Mouse (Mus musculus) heart, embryonic 10.5 days (tissue): ENCODE data around the gene Gm17660. TPM values are rescaled to one million over a fixed set of nuclear protein-coding genes. Genes with fewer than 3 reads are reported as not detected.

ENCODE experiments used
- DNase-seq: peaks from one replicate; pipeline ENCODE4 v3.0.0-alpha.2; 2017; ENCODE audit warnings: low spot score
- H3K27ac ChIP-seq: fragments of 300-500 bp; sonication (generic); 2 replicates; pipeline ENCODE4 v1.5.1; 2016; ENCODE audit warnings: mild to moderate bottlenecking
- H3K27me3 ChIP-seq: fragments of 300-500 bp; sonication (generic); 2 replicates; pipeline ENCODE4 v1.6.1; 2016; ENCODE audit warnings: mild to moderate bottlenecking; ENCODE audit not compliant: poor library complexity, insufficient read depth, severe bottlenecking
- H3K36me3 ChIP-seq: fragments of 300-500 bp; sonication (generic); 2 replicates; pipeline ENCODE4 v1.6.1; 2016; ENCODE audit warnings: mild to moderate bottlenecking, moderate library complexity
- H3K4me1 ChIP-seq: fragments of 300-500 bp; sonication (generic); 2 replicates; pipeline ENCODE4 v1.6.1; 2016; ENCODE audit warnings: mild to moderate bottlenecking
- H3K4me3 ChIP-seq: fragments of 300-500 bp; sonication (generic); 2 replicates; pipeline ENCODE4 v1.5.1; 2016; ENCODE audit warnings: mild to moderate bottlenecking, moderate library complexity
- H3K9me3 ChIP-seq: fragments of 300-500 bp; sonication (generic); 2 replicates; pipeline ENCODE4 v1.6.1; 2016; ENCODE audit warnings: mild to moderate bottlenecking, moderate library complexity
- WGBS: fragments of 180-500 bp; shearing (Covaris S2); methylation state at CpG from one replicate; pipeline ENCODE4 v1.1.7; 2016; 5-methylcytosine and 5-hydroxymethylcytosine counted together
- polyA plus RNA-seq: library from polyadenylated mRNA; unstranded; fragments of >200 nt; fragmentation: Nextera tagmentation; extraction: Ambion mirVana; gene quantifications from 2 replicates; pipeline ENCODE4 v1.2.1, GENCODE M21; 2016

The Gm17660 gene
- polyA plus RNA-seq, 1 experiment from 2014 or later = not detected

DNA sequence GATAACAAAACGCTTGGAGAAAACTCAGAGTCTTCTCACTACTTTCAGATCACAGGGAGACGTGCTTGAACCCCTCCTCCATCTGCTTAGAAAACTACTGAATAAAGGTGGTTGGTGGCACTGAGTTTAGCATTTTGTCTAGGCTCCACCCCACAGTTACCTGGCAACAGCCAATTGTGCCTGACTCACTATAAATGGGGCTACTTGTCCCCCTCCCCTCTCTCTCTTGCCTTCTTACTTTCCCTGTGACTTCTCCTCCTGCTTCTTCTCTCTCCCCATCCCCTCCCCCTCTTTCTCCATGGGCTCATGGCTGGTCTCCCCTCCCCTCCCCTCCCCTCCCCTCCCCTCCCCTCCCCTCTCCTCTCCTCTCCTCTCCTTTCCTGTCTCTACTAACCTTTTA, 26.7 kb upstream of the Gm17660 start:
- Histone ChIP-seq H3K9me3 (no peaks in the 10 kb centered on the region), H3K4me1 (peaks cover 34% of the 10 kb centered on the region), H3K27me3 (no peaks in the 10 kb centered on the region), H3K36me3 (no peaks in the 10 kb centered on the region), H3K4me3 (no peak overlapping the region), H3K27ac (no peak overlapping the region)
- no peak for DNase-seq
- 61% methylated on average over 2 of the region's 2 CpGs for WGBS

DNA sequence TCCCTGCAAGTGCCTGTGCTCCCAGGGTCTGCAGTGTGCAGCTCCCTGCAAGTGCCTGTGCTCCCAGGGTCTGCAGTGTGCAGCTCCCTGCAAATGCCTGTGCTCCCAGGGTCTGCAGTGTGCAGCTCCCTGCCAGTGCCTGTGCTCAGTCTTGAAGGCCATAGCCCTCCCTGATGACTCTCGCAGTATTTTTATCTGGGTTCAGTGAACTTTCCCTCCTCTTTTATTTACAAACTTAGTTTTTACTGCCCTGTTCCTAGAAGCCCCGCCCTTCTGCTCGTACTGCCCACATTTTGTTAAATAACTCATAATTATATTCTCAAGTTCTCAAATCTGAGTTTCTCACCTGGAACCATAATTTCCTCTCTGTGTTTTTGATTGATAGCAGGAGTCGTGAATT, 25.8 kb upstream of the Gm17660 start:
- Histone ChIP-seq H3K4me1 (peaks cover 25% of the 10 kb centered on the region), H3K27ac (no peak overlapping the region), H3K9me3 (no peaks in the 10 kb centered on the region), H3K36me3 (no peaks in the 10 kb centered on the region), H3K27me3 (no peaks in the 10 kb centered on the region), H3K4me3 (no peak overlapping the region)
- 71% methylated on average over 4 of the region's 4 CpGs for WGBS
- no peak for DNase-seq

DNA sequence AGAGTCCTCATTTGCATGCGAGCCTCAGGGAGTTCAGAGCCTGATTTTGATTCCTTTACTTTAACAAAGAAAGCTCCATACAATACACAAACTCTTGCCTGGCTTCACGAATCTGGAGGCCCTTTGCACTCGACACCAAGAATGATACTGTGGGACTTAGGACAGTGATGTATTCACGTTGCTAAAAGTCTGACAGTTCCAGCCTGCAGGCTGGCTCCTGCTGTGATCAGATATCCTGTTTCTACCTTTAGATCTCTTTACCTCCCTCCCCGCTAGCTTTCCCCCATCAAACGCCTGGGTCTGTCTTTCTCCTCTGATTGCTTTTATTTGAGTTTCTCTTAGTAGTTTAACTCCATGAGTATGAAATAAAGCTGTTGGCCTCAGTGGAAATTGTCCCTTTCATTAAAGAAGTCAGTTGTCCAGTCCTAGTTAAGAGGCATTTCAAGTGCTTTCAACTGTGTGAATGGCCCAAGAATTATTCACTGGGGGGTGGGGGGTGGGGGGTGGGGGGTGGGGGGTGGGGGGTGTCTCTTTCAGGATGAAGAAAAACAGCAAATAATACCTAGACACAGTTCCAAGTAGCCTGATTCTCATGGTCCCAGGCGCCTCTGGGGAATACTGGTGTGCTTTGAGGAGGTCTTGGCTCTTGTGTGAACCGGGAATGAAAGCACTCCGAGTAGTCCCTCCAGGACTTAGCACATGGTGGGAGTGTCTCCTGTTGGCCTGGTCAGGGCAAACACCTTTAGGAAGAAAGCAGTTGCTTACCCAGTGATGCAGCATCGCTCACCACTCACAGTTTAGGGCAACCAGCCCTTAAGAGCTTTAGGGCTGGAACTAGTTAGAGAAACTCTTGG, 24.5 kb upstream of the Gm17660 start:
- Histone ChIP-seq H3K4me1 (peaks cover 16% of the 10 kb centered on the region), H3K27me3 (no peaks in the 10 kb centered on the region), H3K27ac (peak overlapping the region; percentile 52; the same call in 1 of the 2 replicates), H3K36me3 (no peaks in the 10 kb centered on the region), H3K4me3 (no peak overlapping the region), H3K9me3 (no peaks in the 10 kb centered on the region)
- peak; percentile 69 for DNase-seq
- 19% methylated on average over 10 of the region's 10 CpGs for WGBS

DNA sequence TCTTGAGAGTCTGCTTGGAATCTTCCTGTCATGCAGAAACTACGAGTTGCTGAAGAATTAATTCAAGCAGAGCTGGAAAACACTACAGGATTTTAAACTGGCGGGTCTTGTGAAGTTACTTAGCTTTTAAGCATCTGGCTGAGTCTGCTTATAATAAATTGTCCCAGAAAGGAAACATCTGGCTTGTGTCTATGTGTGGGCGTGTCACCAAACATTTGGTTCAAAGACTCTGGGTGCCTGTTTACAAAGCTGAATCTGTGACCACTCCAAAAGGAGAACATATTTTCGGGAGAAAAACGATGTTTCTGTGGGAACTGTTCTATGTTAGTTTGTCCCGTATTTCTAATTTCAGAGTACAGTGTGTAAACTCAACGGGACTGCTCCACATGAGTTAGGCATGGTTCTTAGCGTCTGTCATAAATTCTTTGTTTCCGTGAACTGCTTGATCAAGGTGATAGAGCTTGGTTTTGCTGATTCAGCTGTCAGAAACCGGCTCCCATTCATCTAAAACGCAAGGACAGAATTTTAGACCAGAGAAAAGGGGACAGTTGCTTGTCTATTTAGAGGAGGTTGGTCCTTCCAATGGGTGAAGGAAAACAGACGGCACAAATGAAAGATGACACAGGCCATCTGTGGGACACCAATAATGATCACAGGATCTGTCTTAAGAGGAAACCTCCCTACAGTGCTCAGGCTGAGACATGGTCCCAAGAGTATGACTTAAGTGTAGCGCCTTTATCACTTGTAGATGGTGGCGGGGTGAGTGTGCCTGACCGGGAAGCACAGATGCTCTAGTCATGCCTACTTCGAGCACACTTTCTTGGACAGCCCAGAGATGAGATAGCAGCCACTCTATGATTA, 18.9 kb upstream of the Gm17660 start:
- H3K27me3 ChIP-seq = no peaks in the 10 kb centered on the region
- peaks cover 8% of the 10 kb centered on the region for H3K4me1 ChIP-seq
- no peak overlapping the region for H3K27ac ChIP-seq
- 68% methylated on average over 16 of the region's 16 CpGs for WGBS
- H3K4me3 ChIP-seq = no peak overlapping the region
- no peak for DNase-seq
- H3K9me3 ChIP-seq = no peaks in the 10 kb centered on the region
- no peaks in the 10 kb centered on the region for H3K36me3 ChIP-seq

DNA sequence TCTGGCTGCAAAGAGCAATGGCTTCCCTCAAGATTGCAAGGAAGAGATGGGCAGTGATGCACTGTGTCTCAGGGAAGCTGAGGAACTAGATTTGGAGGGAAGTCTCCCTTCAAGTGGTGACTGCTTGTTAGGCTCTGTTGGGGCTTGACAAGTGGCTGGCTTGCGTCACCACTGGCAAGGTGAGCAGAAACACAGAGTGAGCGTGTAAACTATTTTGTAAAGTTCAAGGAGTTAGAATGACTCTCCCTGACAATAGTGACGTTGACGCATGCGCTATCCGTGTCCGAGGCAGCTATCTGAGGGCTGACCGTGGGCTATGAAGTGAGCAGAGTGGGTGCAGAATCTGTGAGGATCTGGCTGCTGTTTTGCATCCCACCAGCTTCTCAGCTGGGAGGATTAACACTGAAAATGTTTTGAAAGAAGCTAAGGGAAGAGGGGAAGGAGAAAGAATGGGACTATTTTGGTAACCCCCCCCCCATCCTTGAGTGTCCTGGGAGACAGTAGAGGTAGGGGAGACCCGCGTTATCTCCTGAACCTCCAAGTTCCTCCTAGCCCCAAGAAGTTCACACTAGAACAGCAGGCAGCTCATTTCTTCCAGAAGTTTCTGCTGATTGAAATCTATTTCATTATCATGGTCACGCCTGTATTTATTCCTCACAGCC, 18.1 kb upstream of the Gm17660 start:
- no peak for DNase-seq
- H3K4me1 ChIP-seq = peaks cover 8% of the 10 kb centered on the region
- H3K27ac ChIP-seq = no peak overlapping the region
- no peaks in the 10 kb centered on the region for H3K27me3 ChIP-seq
- no peaks in the 10 kb centered on the region for H3K36me3 ChIP-seq
- H3K9me3 ChIP-seq = no peaks in the 10 kb centered on the region
- WGBS = 39% methylated on average over 11 of the region's 11 CpGs
- no peak overlapping the region for H3K4me3 ChIP-seq

DNA sequence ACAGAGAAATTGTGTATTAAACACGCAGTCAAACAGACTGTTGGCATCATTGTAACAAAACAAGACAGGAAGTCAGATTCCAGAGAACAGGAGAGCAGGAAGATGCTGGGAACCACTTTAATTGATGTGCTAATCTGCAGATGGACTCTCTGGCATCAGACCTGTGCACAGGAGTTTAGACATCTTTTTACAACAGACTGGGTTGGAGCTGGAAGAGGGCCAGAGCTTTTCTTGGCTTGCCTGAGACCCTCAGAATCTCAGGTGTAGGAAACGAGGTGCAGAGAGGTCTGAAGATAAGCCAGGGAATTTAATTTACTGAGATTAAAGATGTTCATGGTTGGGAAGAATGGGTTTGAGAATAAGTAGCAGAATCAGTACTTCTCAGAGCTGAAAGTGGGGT, 12.3 kb upstream of the Gm17660 start:
- Histone ChIP-seq H3K4me3 (no peak overlapping the region), H3K36me3 (peaks cover 5% of the 10 kb centered on the region; the same call in 1 of the 2 replicates), H3K9me3 (no peaks in the 10 kb centered on the region), H3K4me1 (no peaks in the 10 kb centered on the region), H3K27me3 (no peaks in the 10 kb centered on the region), H3K27ac (no peak overlapping the region)
- no peak for DNase-seq
- WGBS = 81% methylated on average over 2 of the region's 2 CpGs

DNA sequence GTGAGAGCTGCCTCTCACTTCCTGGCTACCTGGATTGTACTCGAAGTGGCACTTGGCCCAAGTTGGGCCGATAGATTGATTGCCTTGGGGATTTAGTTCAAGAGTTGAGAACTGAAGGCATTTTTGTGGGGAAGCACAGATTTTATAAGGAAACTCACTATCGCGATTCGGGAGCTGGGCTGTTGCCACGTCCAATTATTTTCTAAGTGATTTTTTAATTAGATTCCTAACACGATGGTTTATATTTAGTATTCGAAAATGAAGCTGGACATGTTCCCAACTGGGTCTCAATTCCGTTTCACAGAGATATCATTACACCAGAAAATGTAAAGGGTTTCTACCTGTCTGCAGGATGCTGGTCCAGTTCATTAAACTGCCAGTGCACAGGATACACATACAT, 8.0 kb upstream of the Gm17660 start:
- Histone ChIP-seq H3K4me3 (no peak overlapping the region), H3K9me3 (no peaks in the 10 kb centered on the region), H3K4me1 (no peaks in the 10 kb centered on the region), H3K27me3 (no peaks in the 10 kb centered on the region), H3K36me3 (peaks cover 5% of the 10 kb centered on the region; the same call in 1 of the 2 replicates), H3K27ac (no peak overlapping the region)
- WGBS = 83% methylated on average over 9 of the region's 9 CpGs
- DNase-seq = no peak

DNA sequence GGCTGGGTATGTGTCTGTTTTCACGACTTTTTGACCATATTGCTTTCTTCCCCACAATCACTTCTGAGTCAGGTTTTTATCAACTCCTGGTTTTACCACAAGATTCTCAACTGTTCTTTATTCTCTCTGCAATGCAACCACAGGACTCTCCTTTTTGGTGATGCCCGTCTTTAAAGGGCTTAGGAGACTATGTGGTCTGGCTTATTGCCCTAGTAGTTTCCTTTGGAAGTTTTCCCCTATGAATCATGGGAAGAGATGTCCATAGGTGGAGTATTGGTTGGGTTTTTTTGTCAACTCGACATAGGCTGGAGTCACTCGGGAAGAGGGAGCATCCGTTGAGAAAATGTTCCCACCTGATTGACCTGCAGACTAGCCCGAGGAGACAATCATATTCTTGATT, 3.3 kb upstream of the Gm17660 start:
- H3K27me3 ChIP-seq = peaks cover 2% of the 10 kb centered on the region
- DNase-seq = no peak
- 78% methylated on average over 6 of the region's 6 CpGs for WGBS
- H3K4me3 ChIP-seq = no peak overlapping the region
- H3K36me3 ChIP-seq = no peaks in the 10 kb centered on the region
- no peak overlapping the region for H3K27ac ChIP-seq
- peaks cover 7% of the 10 kb centered on the region for H3K4me1 ChIP-seq
- no peaks in the 10 kb centered on the region for H3K9me3 ChIP-seq

DNA sequence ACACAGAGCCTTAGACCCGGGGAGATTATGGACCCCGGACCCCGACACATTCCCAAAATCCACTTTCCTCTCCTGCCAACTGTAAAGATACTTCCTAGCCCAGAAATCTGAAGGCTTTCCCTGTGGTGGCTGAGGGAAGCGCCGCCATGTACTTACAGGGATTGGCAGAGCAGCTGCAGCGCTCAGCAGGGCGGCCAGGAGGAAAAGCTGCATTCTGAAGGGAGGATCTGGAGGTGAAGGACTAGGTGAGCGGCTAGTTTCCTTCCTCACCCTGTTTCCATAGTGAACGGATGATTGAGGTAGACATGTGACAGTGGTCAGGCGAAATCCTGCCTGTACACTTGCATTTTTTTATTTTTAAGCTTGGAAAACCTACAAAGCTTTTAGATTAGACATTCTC, 1.0 kb downstream of the Gm17660 start:
- no peaks in the 10 kb centered on the region for H3K9me3 ChIP-seq
- peaks cover 6% of the 10 kb centered on the region for H3K27me3 ChIP-seq
- WGBS = 17% methylated on average over 10 of the region's 10 CpGs
- no peak overlapping the region for H3K27ac ChIP-seq
- H3K4me3 ChIP-seq = no peak overlapping the region
- no peak for DNase-seq
- H3K36me3 ChIP-seq = no peaks in the 10 kb centered on the region
- peaks cover 12% of the 10 kb centered on the region for H3K4me1 ChIP-seq

DNA sequence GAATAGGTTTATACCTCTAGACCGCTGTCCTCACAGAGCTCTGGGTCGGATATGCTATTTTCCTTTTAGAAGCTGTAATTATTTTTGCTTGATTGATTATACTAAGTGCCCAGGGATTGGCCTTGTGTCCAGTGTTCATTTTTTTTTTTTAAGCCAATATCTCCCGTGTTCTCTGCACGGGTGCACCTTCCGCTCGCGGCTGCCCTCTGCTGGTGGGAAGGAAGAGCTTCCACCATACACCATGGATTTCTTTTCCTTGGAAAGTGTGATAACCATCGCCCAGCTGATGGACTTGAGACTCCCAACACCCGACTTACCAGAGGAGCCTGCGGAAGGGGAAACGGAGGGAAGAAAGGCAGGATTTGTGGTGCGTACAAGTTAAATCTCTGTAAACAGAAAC, 3.0 kb downstream of the Gm17660 start:
- H3K4me3 ChIP-seq = 0 out of 2 replicates have a peak overlapping the region, but pooled peaks have one; percentile 3
- no peaks in the 10 kb centered on the region for H3K36me3 ChIP-seq
- peaks cover 12% of the 10 kb centered on the region for H3K4me1 ChIP-seq
- H3K9me3 ChIP-seq = no peaks in the 10 kb centered on the region
- peaks cover 6% of the 10 kb centered on the region for H3K27me3 ChIP-seq
- whole genome bisulfite sequencing = 28% methylated on average over 12 of the region's 12 CpGs
- no peak for DNase-seq
- no peak overlapping the region for H3K27ac ChIP-seq

DNA sequence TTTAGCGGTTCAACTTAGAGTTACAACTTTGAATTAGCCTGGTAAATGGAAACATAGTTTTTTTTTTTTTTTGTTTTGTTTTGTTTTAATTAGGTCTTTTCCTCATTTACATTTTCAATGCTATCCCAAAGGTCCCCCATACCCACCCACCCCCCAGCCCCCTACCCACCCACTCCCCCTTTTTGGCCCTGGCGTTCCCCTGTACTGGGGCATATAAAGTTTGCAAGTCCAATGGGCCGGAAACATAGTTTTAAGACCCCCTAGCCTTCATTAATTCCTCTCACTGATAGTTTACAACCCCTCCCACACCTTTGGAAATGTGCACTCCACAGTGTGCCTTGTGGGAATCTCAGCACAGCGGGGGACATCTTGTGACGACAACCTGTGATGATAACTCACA, 3.8 kb downstream of the Gm17660 start:
- H3K9me3 ChIP-seq = no peaks in the 10 kb centered on the region
- WGBS = 82% methylated on average over 5 of the region's 5 CpGs
- no peak for DNase-seq
- H3K27ac ChIP-seq = no peak overlapping the region
- H3K36me3 ChIP-seq = no peaks in the 10 kb centered on the region
- H3K4me3 ChIP-seq = no peak overlapping the region
- peaks cover 12% of the 10 kb centered on the region for H3K4me1 ChIP-seq
- peaks cover 6% of the 10 kb centered on the region for H3K27me3 ChIP-seq

DNA sequence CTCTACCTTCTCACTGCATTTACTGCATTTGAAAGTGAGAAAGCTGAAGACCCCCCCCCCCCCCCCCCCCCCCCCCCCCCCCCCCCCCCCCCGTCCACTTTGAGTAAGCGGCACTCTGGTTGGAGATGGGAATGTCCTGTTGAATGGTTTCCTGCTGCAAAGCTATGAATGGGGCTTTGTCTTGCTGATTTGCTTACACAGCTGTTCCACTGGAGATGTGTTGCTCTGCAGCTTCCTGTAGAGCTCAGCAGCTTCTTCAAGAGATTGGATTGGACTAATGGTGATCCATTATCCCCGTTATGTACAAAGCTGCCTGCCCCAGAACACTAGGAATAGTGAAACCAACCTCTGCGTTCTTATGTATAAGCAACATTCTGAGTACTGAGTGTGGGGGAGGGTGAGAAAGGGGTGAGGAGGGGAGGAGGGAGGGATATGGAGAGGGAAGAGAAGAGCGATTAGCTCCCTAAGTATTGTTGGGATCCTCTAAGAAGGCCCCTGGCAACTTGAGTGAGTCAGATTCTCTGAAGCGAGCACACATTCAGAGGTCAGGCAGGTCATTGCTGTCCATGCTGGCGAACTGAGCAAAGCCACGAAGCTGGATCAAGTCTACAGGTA, 5.0 kb downstream of the Gm17660 start:
- H3K4me1 ChIP-seq = peaks cover 12% of the 10 kb centered on the region
- peak; percentile 83 for DNase-seq
- H3K27me3 ChIP-seq = peaks cover 6% of the 10 kb centered on the region
- H3K36me3 ChIP-seq = no peaks in the 10 kb centered on the region
- no peaks in the 10 kb centered on the region for H3K9me3 ChIP-seq
- 29% methylated on average over 6 of the region's 8 CpGs for WGBS
- peak overlapping the region; percentile 74 for H3K27ac ChIP-seq
- H3K4me3 ChIP-seq = no peak overlapping the region
